Mouse (Mus musculus): ENCODE results near the gene Slc25a21. TPM values are rescaled to one million over a fixed set of nuclear protein-coding genes. Genes with fewer than 3 reads are reported as not detected.

The Slc25a21 gene
- polyA plus RNA-seq, 1 experiment, result not detected

DNA sequence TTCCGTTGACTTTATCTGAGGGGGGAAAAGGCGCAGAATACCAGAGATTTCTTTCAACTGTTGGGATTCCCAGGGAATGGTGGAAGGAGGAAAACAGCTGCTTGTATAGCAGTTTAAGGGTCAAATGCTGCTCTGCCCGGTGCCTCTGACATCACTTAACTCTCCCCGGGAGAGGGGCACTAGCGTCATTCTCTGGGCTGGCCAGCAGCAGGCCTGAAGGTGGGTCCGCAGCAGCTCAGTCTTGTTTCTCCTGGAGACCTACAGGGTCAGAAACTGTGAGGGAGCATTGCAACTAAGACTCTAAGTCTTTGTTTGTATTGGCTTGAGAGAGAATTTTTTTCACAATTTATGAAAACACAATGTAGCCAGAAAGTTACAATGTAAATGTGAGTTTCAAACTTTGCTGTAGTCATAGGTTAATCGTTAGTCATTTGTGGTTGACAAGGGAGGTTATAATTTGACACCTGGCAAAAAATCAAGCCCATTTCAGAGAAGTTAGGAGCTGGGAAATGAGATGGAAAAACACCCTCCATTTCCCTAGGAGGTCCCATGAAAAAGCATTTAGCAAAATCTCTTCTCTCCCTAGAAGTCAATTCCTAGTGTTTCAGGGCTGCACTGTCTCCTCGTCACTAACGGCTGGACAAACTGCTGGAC, 291.5 kb downstream of the Slc25a21 start:
- Histone ChIP-seq H3K4me1 (ENCODE audit: control insufficient read depth, insufficient read depth, insufficient read length, low read length) (no peaks in the 10 kb centered on the region), H3K27ac (ENCODE audit: insufficient read depth, low read depth, low read length) (no peak overlapping the region), H3K36me3 (ENCODE audit: control insufficient read depth, insufficient read depth, low read length) (no peaks in the 10 kb centered on the region), H3K27me3 (ENCODE audit: control insufficient read depth, insufficient read depth, low read length) (no peaks in the 10 kb centered on the region), H3K4me3 (ENCODE audit: low read depth, low read length) (no peak overlapping the region)
- WGBS, result 35% methylated on average over 9 of the region's 9 CpGs
- TF ChIP-seq CTCF (IDR thresholded peaks at IDR 0.05; ENCODE audit: extremely low read depth, insufficient read length, insufficient replicate concordance, low read depth, low read length) (no peak), POLR2A (IDR thresholded peaks at IDR 0.05; ENCODE audit: low read depth, low read length) (no peak)

DNA sequence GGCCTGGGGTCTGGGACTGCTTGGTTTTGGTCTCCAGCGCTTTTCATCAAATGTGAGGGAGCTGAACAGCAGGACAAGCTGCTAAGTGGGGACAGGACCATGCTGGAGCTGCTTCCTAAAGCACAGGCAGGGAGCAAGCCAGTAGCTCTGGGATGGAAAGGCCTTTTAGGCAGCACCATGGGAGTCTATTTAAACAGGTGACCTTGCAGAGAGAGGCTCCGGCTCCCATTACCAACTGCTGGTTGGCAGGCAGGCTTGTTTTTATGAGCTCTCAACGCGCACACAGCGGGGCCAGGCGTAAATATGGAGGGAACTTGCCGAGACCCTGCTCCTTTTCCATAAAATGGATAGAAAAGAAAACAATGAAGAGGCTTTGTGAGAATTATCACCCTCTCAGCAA, 292.1 kb downstream of the Slc25a21 start:
- WGBS, result 52% methylated on average over 7 of the region's 7 CpGs
- Histone ChIP-seq H3K27me3 (ENCODE audit: control insufficient read depth, insufficient read depth, low read length) (no peaks in the 10 kb centered on the region), H3K36me3 (ENCODE audit: control insufficient read depth, insufficient read depth, low read length) (no peaks in the 10 kb centered on the region), H3K27ac (ENCODE audit: insufficient read depth, low read depth, low read length) (no peak overlapping the region), H3K4me3 (ENCODE audit: low read depth, low read length) (no peak overlapping the region), H3K4me1 (ENCODE audit: control insufficient read depth, insufficient read depth, insufficient read length, low read length) (no peaks in the 10 kb centered on the region)
- TF ChIP-seq POLR2A (IDR thresholded peaks at IDR 0.05; ENCODE audit: low read depth, low read length), result no peak

DNA sequence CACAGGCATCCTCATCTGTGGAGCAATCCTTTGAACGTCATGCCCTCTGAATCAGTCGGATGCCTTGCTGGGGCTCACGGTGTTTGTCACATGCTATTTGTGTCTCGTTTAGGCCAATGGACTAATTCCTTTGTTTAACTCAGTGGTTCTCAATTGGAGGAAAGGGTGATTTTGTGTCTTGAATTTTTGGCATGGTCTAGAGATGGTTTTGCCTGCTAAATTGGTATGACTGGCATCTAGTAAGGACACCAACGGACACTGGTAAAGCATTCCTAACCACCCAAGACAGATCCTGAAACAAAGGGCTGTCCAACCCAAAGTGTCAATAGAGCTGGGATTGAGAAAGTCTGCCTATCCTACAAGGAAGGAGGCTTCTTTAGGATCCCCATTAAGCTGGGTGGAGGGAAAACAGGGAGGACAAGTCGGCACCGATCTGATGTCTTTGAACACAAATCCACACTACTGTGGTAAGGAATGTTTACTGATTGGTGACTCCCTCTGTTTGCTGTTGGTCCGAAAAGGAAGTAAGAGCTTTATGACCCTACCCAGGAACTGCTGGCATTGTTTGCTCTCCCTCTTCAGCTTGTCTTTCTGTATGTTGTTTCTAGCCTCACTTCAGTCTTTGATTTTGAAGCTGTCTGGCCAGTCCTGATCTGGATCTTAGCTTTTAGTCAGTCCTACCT, 294.4 kb downstream of the Slc25a21 start:
- H3K27me3 ChIP-seq (ENCODE audit: control insufficient read depth, insufficient read depth, low read length), result no peaks in the 10 kb centered on the region
- WGBS, result 47% methylated on average over 8 of the region's 8 CpGs
- H3K27ac ChIP-seq (ENCODE audit: insufficient read depth, low read depth, low read length), result no peak overlapping the region
- TF ChIP-seq CTCF (IDR thresholded peaks at IDR 0.05; ENCODE audit: extremely low read depth, insufficient read length, insufficient replicate concordance, low read depth, low read length) (no peak), POLR2A (IDR thresholded peaks at IDR 0.05; ENCODE audit: low read depth, low read length) (no peak)
- H3K36me3 ChIP-seq (ENCODE audit: control insufficient read depth, insufficient read depth, low read length), result no peaks in the 10 kb centered on the region
- H3K4me3 ChIP-seq (ENCODE audit: low read depth, low read length), result no peak overlapping the region
- no peaks in the 10 kb centered on the region for H3K4me1 ChIP-seq (ENCODE audit: control insufficient read depth, insufficient read depth, insufficient read length, low read length)

DNA sequence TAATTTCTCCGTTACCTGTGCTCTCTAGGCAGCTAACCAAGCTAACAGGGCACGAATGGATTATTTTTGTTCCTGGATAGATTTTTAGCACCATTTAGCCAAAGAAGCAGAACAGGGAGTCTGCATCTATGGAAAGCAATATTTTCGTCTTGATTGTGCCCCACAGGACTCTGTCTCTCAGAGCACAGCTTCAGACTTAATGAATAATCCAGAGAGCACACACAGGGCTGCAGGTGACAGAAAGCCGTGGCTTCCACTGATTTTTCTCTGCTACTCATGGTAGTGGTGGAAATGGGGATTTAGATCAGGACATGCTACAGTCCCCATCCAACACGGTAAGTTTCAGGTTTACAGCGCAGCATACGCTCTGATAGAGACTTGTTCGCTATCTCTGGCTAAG, 299.3 kb downstream of the Slc25a21 start:
- WGBS, result 70% methylated on average over 8 of the region's 8 CpGs
- Histone ChIP-seq H3K27ac (ENCODE audit: insufficient read depth, low read depth, low read length) (no peak overlapping the region), H3K4me1 (ENCODE audit: control insufficient read depth, insufficient read depth, insufficient read length, low read length) (no peaks in the 10 kb centered on the region)

DNA sequence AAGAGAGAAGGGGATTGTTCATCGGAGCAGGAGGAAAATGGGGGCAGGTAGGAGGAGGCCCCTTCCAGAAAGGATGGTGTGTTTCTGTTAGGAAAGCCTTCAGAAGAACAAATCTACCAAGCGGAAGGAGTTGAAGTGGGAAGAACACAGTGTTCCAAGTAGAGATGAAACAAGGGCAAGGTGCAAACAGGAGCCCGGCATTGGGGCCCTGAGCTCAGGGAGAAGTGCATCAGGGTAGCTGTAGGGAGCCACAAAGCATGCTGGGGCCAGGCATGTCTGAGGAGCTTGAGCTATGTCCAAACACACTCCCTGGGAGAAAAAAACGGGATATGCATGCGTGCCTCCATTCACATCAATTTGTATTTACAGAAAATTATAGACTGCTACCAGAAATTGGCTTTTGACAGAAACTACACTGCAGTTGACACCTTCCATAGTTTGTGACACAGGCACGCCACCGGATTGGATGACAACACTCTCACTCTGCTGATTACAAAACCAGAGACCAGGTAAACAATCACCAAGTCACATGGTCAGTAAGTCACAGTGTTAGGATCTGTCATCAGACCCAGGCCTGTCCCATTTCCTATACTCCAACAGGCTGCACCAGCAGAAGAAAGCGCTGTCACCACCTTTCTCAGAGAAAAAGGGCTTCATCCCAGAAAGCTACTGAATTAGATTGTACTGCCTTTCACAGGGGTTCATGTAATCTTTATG, 299.9 kb downstream of the Slc25a21 start:
- Histone ChIP-seq H3K36me3 (ENCODE audit: control insufficient read depth, insufficient read depth, low read length) (no peaks in the 10 kb centered on the region), H3K27me3 (ENCODE audit: control insufficient read depth, insufficient read depth, low read length) (no peaks in the 10 kb centered on the region), H3K4me1 (ENCODE audit: control insufficient read depth, insufficient read depth, insufficient read length, low read length) (no peaks in the 10 kb centered on the region), H3K4me3 (ENCODE audit: low read depth, low read length) (no peak overlapping the region), H3K27ac (ENCODE audit: insufficient read depth, low read depth, low read length) (no peak overlapping the region)
- 75% methylated on average over 8 of the region's 8 CpGs for WGBS
- no peak for TF ChIP-seq POLR2A (IDR thresholded peaks at IDR 0.05; ENCODE audit: low read depth, low read length)
- TF ChIP-seq CTCF (IDR thresholded peaks at IDR 0.05; ENCODE audit: extremely low read depth, insufficient read length, insufficient replicate concordance, low read depth, low read length), result no peak

More for the DNA sequence above, 299.3 kb downstream of the Slc25a21 start:
- H3K36me3 ChIP-seq (ENCODE audit: control insufficient read depth, insufficient read depth, low read length), result no peaks in the 10 kb centered on the region
- no peak overlapping the region for H3K4me3 ChIP-seq (ENCODE audit: low read depth, low read length)
- TF ChIP-seq CTCF (IDR thresholded peaks at IDR 0.05; ENCODE audit: extremely low read depth, insufficient read length, insufficient replicate concordance, low read depth, low read length) (no peak), POLR2A (IDR thresholded peaks at IDR 0.05; ENCODE audit: low read depth, low read length) (no peak)
- no peaks in the 10 kb centered on the region for H3K27me3 ChIP-seq (ENCODE audit: control insufficient read depth, insufficient read depth, low read length)

DNA sequence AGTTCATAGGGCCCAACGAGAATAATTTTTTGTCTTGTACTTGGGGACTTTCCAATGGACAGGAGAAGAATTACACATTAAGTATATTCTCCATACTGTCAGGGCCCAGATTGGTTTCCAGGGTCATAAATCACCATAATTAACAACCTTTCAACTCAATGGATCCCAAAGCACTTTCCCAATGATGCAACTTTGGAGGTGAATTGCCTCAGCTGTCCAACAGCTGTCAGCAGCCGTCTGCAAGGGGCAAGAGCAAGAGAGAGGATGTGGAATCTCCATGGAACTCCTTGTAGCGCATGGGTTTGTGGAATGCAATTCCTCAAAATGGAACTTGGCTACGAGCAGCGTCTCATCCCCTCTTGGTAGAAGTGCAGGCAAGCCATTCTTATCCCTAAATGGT, 302.3 kb downstream of the Slc25a21 start:
- WGBS, result 61% methylated on average over 5 of the region's 5 CpGs
- H3K4me1 ChIP-seq (ENCODE audit: control insufficient read depth, insufficient read depth, insufficient read length, low read length), result no peaks in the 10 kb centered on the region
- H3K27ac ChIP-seq (ENCODE audit: insufficient read depth, low read depth, low read length), result no peak overlapping the region
- no peaks in the 10 kb centered on the region for H3K27me3 ChIP-seq (ENCODE audit: control insufficient read depth, insufficient read depth, low read length)
- TF ChIP-seq CTCF (IDR thresholded peaks at IDR 0.05; ENCODE audit: extremely low read depth, insufficient read length, insufficient replicate concordance, low read depth, low read length), result no peak
- TF ChIP-seq POLR2A (IDR thresholded peaks at IDR 0.05; ENCODE audit: low read depth, low read length), result no peak
- H3K36me3 ChIP-seq (ENCODE audit: control insufficient read depth, insufficient read depth, low read length), result no peaks in the 10 kb centered on the region
- H3K4me3 ChIP-seq (ENCODE audit: low read depth, low read length), result no peak overlapping the region
